Mouse (Mus musculus) liver, embryonic 16.5 days (tissue): ENCODE measurements around the gene Nynrin. TPM values are rescaled to one million over a fixed set of nuclear protein-coding genes. Genes with fewer than 3 reads are reported as not detected.
A peak's percentile ranks its signal among the peaks of the same experiment; 100 is the strongest.

ENCODE experiments used
- ATAC-seq: fragments of 200-750 bp; cut with Nextera tagmentation; 2 replicates; pipeline ENCODE4 v1.8.0; 2017; ENCODE audit warnings: low read depth, mild to moderate bottlenecking, moderate number of reproducible peaks, moderate library complexity
- H3K27ac ChIP-seq: fragments of 300-500 bp; sonication (generic); 2 replicates; pipeline ENCODE4 v1.5.1; 2014; ENCODE audit warnings: mild to moderate bottlenecking, low read length
- H3K27me3 ChIP-seq: fragments of 300-500 bp; sonication (generic); 2 replicates; pipeline ENCODE4 v1.6.1; 2014; ENCODE audit warnings: low read depth, low read length, mixed read lengths; ENCODE audit not compliant: control insufficient read depth, insufficient read depth
- H3K36me3 ChIP-seq: fragments of 300-500 bp; sonication (generic); 2 replicates; pipeline ENCODE4 v1.6.1; 2014; ENCODE audit warnings: mild to moderate bottlenecking; ENCODE audit not compliant: control insufficient read depth, insufficient read depth
- H3K4me1 ChIP-seq: fragments of 300-500 bp; sonication (generic); 2 replicates; pipeline ENCODE4 v1.6.1; 2014; ENCODE audit warnings: low read depth, low read length, mixed read lengths; ENCODE audit not compliant: control insufficient read depth
- H3K4me2 ChIP-seq: fragments of 300-500 bp; sonication (generic); 2 replicates; pipeline ENCODE4 v1.6.1; 2014; ENCODE audit warnings: low read depth, low read length, mixed read lengths
- H3K4me3 ChIP-seq: fragments of 300-500 bp; sonication (generic); 2 replicates; pipeline ENCODE4 v1.5.1; 2014; ENCODE audit warnings: low read depth, mild to moderate bottlenecking, low read length
- H3K9ac ChIP-seq: fragments of 300-500 bp; sonication (generic); 2 replicates; pipeline ENCODE4 v1.6.1; 2014; ENCODE audit warnings: low read depth, low read length
- H3K9me3 ChIP-seq: fragments of 300-500 bp; sonication (generic); replicated peaks from 2 replicates; pipeline ENCODE4 v1.6.1; 2016; ENCODE audit warnings: low read length; ENCODE audit not compliant: control insufficient read depth
- WGBS: fragments of 180-500 bp; shearing (Covaris S2); extraction: QIAGEN DNeasy Blood & Tissue Kit; methylation state at CpG from one replicate; pipeline ENCODE4 v1.1.7; 2014; ENCODE audit not compliant: insufficient replicate concordance; 5-methylcytosine and 5-hydroxymethylcytosine counted together
- polyA plus RNA-seq: library from polyadenylated mRNA; unstranded; fragments of >200 nt; fragmentation: Nextera tagmentation; extraction: Ambion mirVana; gene quantifications from 2 replicates; pipeline ENCODE4 v1.2.1, GENCODE M21; 2015

The Nynrin gene
- polyA plus RNA-seq, 1 experiment from 2014 or later, result 2.7 TPM

GRCm38 (mm10) chr14:55869538-55869937 is 15.7 kb downstream of the Nynrin start:
- no peak overlapping the region for H3K9ac ChIP-seq
- ATAC-seq, result no peak

GRCm38 (mm10) chr14:55872039-55872438 is 18.2 kb downstream of the Nynrin start:
- peaks cover 3% of the 10 kb centered on the region; the same call in 1 of the 2 replicates for H3K27me3 ChIP-seq
- ATAC-seq, result no peak
- WGBS, result 76% methylated on average over 12 of the region's 12 CpGs
- no peaks in the 10 kb centered on the region; the same call in 1 of the 2 replicates for H3K36me3 ChIP-seq
- no peaks in the 10 kb centered on the region for H3K9me3 ChIP-seq
- H3K4me1 ChIP-seq, result peaks cover 4% of the 10 kb centered on the region
- no peak overlapping the region for H3K4me2 ChIP-seq
- no peak overlapping the region for H3K9ac ChIP-seq
- no peak overlapping the region for H3K4me3 ChIP-seq
- no peak overlapping the region for H3K27ac ChIP-seq

More at GRCm38 (mm10) chr14:55869538-55869937, 15.7 kb downstream of the Nynrin start:
- Histone ChIP-seq H3K4me2 (no peak overlapping the region), H3K9me3 (no peaks in the 10 kb centered on the region), H3K36me3 (no peaks in the 10 kb centered on the region; the same call in 1 of the 2 replicates), H3K4me1 (peaks cover 4% of the 10 kb centered on the region), H3K27me3 (no peaks in the 10 kb centered on the region), H3K27ac (no peak overlapping the region), H3K4me3 (no peak overlapping the region)
- WGBS, result 80% methylated on average over 6 of the region's 6 CpGs

- ATAC-seq, result no peak
- peaks cover 4% of the 10 kb centered on the region for H3K4me1 ChIP-seq
- no peaks in the 10 kb centered on the region for H3K9me3 ChIP-seq
- H3K27ac ChIP-seq, result no peak overlapping the region
- 78% methylated on average over 17 of the region's 17 CpGs for WGBS
- no peak overlapping the region for H3K4me3 ChIP-seq
- H3K27me3 ChIP-seq, result peaks cover 3% of the 10 kb centered on the region; the same call in 1 of the 2 replicates
- no peak overlapping the region for H3K4me2 ChIP-seq
- H3K36me3 ChIP-seq, result no peaks in the 10 kb centered on the region; the same call in 1 of the 2 replicates
- H3K9ac ChIP-seq, result no peak overlapping the region
Measured at GRCm38 (mm10) chr14:55872551-55872950, 18.7 kb downstream of the Nynrin start.

- no peak overlapping the region for H3K4me3 ChIP-seq
- no peak overlapping the region for H3K27ac ChIP-seq
- H3K9me3 ChIP-seq, result no peaks in the 10 kb centered on the region
- peaks cover 3% of the 10 kb centered on the region; the same call in 1 of the 2 replicates for H3K27me3 ChIP-seq
- no peak overlapping the region; the same call in 1 of the 2 replicates for H3K4me2 ChIP-seq
- no peaks in the 10 kb centered on the region for H3K36me3 ChIP-seq
- 64% methylated on average over 8 of the region's 8 CpGs for WGBS
- H3K9ac ChIP-seq, result no peak overlapping the region
- H3K4me1 ChIP-seq, result peaks cover 4% of the 10 kb centered on the region
- ATAC-seq, result no peak
Measured at GRCm38 (mm10) chr14:55873242-55873713, 19.5 kb downstream of the Nynrin start.

GRCm38 (mm10) chr14:55873714-55874683 is 20.2 kb downstream of the Nynrin start:
- peak overlapping the region; percentile 40; the same call in 1 of the 2 replicates for H3K9ac ChIP-seq
- H3K4me1 ChIP-seq, result peaks cover 4% of the 10 kb centered on the region
- H3K27ac ChIP-seq, result no peak overlapping the region
- H3K27me3 ChIP-seq, result peaks cover 3% of the 10 kb centered on the region; the same call in 1 of the 2 replicates
- peak overlapping the region; percentile 66 for H3K4me2 ChIP-seq
- whole genome bisulfite sequencing, result 10% methylated on average over 30 of the region's 30 CpGs
- peak overlapping the region; percentile 38 for H3K4me3 ChIP-seq
- peak; percentile 40 for ATAC-seq
- H3K9me3 ChIP-seq, result no peaks in the 10 kb centered on the region
- H3K36me3 ChIP-seq, result no peaks in the 10 kb centered on the region

- Histone ChIP-seq H3K4me1 (peaks cover 12% of the 10 kb centered on the region), H3K27ac (no peak overlapping the region), H3K27me3 (peaks cover 3% of the 10 kb centered on the region; the same call in 1 of the 2 replicates), H3K9ac (no peak overlapping the region), H3K9me3 (no peaks in the 10 kb centered on the region), H3K36me3 (no peaks in the 10 kb centered on the region), H3K4me3 (no peak overlapping the region), H3K4me2 (no peak overlapping the region)
- no peak for ATAC-seq
- 26% methylated on average over 14 of the region's 14 CpGs for WGBS
Measured at GRCm38 (mm10) chr14:55877469-55878315, 23.9 kb downstream of the Nynrin start.

- no peaks in the 10 kb centered on the region for H3K9me3 ChIP-seq
- peaks cover 18% of the 10 kb centered on the region for H3K4me1 ChIP-seq
- H3K27ac ChIP-seq, result no peak overlapping the region
- WGBS, result 8% methylated on average over 7 of the region's 7 CpGs
- H3K27me3 ChIP-seq, result peaks cover 3% of the 10 kb centered on the region; the same call in 1 of the 2 replicates
- no peak overlapping the region for H3K4me2 ChIP-seq
- H3K36me3 ChIP-seq, result no peaks in the 10 kb centered on the region
- H3K4me3 ChIP-seq, result no peak overlapping the region
- no peak for ATAC-seq
- no peak overlapping the region for H3K9ac ChIP-seq
Measured at GRCm38 (mm10) chr14:55878316-55878940, 24.6 kb downstream of the Nynrin start.

GRCm38 (mm10) chr14:55879623-55880022 is 25.8 kb downstream of the Nynrin start:
- peaks cover 3% of the 10 kb centered on the region; the same call in 1 of the 2 replicates for H3K27me3 ChIP-seq
- no peak for ATAC-seq
- H3K4me1 ChIP-seq, result peaks cover 25% of the 10 kb centered on the region
- no peak overlapping the region for H3K4me3 ChIP-seq
- H3K4me2 ChIP-seq, result no peak overlapping the region
- H3K27ac ChIP-seq, result no peak overlapping the region
- no peaks in the 10 kb centered on the region for H3K36me3 ChIP-seq
- 20% methylated on average over 1 of the region's 1 CpGs for WGBS
- H3K9ac ChIP-seq, result no peak overlapping the region
- H3K9me3 ChIP-seq, result no peaks in the 10 kb centered on the region
